Mouse (Mus musculus) MEL (cell line): ENCODE measurements around the gene Gmip. TPM values are rescaled to one million over a fixed set of nuclear protein-coding genes. Genes with fewer than 3 reads are reported as not detected.

Experiments
- DNase-seq: peaks from one replicate; pipeline ENCODE4 v3.0.0; 2011; ENCODE audit warnings: low read depth, low spot score
- H3K27ac ChIP-seq: 2 replicates; pipeline ENCODE4 v1.5.1; 2012; ENCODE audit warnings: low read depth, mild to moderate bottlenecking, control low read depth, low read length, moderate library complexity; ENCODE audit not compliant: control insufficient read depth
- H3K27me3 ChIP-seq, 2 experiments: fragments of 150-350 bp in 1 of 2; sonication (generic) in 1 of 2; 2 replicates each; pipeline ENCODE4 v1.6.1; 2012; ENCODE audit warnings: low read length in 2 of 2, mild to moderate bottlenecking in 2 of 2, improper control_type of control experiment in 1 of 2, moderate library complexity in 1 of 2; ENCODE audit not compliant: insufficient read depth in 2 of 2, control insufficient read depth in 1 of 2
- H3K36me3 ChIP-seq, 2 experiments: 2 replicates each; pipeline ENCODE4 v1.6.1; 2012 to 2014; ENCODE audit warnings: low read length in 2 of 2, improper control_type of control experiment in 1 of 2, inconsistent platforms in 1 of 2, mild to moderate bottlenecking in 1 of 2; ENCODE audit not compliant: insufficient read depth in 2 of 2, control insufficient read depth in 1 of 2
- H3K4me1 ChIP-seq, 2 experiments: fragments of 150-350 bp in 1 of 2; sonication (generic) in 1 of 2; 2 replicates each; pipeline ENCODE4 v1.6.1; 2012; ENCODE audit warnings: low read length in 2 of 2, improper control_type of control experiment in 1 of 2, mild to moderate bottlenecking in 1 of 2; ENCODE audit not compliant: insufficient read depth in 2 of 2, control insufficient read depth in 1 of 2
- H3K4me3 ChIP-seq, 2 experiments: fragments of 150-350 bp in 1 of 2; sonication (generic) in 1 of 2; 2 replicates each; pipeline ENCODE4 v1.5.1; 2012; ENCODE audit warnings: low read depth in 2 of 2, low read length in 2 of 2, mild to moderate bottlenecking in 2 of 2, moderate library complexity in 2 of 2, control low read depth in 1 of 2, improper control_type of control experiment in 1 of 2; ENCODE audit not compliant: control insufficient read depth in 1 of 2, insufficient read depth in 1 of 2
- H3K79me2 ChIP-seq: 2 replicates; pipeline ENCODE4 v1.6.1; 2012; ENCODE audit warnings: mild to moderate bottlenecking, low read length, moderate library complexity; ENCODE audit not compliant: control insufficient read depth, poor library complexity, insufficient read depth
- H3K9ac ChIP-seq: 2 replicates; pipeline ENCODE4 v1.6.1; 2012; ENCODE audit warnings: low read depth, mild to moderate bottlenecking, control low read depth, low read length, moderate library complexity; ENCODE audit not compliant: control insufficient read depth, poor library complexity, severe bottlenecking
- H3K9me3 ChIP-seq: fragments of 150-350 bp; sonication (generic); replicated peaks from 2 replicates; pipeline ENCODE4 v1.6.1; 2012; ENCODE audit warnings: mild to moderate bottlenecking, low read length, improper control_type of control experiment, moderate library complexity; ENCODE audit not compliant: insufficient read depth
- CHD2 ChIP-seq: IDR thresholded peaks from 2 replicates; pipeline ENCODE4 v1.6.1; 2011; ENCODE audit warnings: low read length, improper control_type of control experiment
- CTCF ChIP-seq, 3 experiments: IDR thresholded peaks in 2 of 3; conservative IDR thresholded peaks in 1 of 3; 2 replicates each; pipeline ENCODE4 v1.5.1; 2011 to 2012; ENCODE audit warnings: low read length in 3 of 3, low read depth in 2 of 3, mild to moderate bottlenecking in 2 of 3, improper control_type of control experiment in 1 of 3, inconsistent platforms in 1 of 3, mixed read lengths in 1 of 3, moderate library complexity in 1 of 3; ENCODE audit not compliant: control insufficient read depth in 1 of 3, insufficient read depth in 1 of 3, poor library complexity in 1 of 3, severe bottlenecking in 1 of 3
- E2F4 ChIP-seq: IDR thresholded peaks from 2 replicates; pipeline ENCODE4 v1.6.1; 2011; ENCODE audit warnings: low read depth, low read length, improper control_type of control experiment, borderline replicate concordance
- GABPA ChIP-seq: IDR thresholded peaks from 2 replicates; pipeline ENCODE4 v1.6.1; 2012; ENCODE audit warnings: low read depth, mild to moderate bottlenecking, inconsistent platforms, low read length, improper control_type of control experiment, moderate library complexity
- JUND ChIP-seq: IDR thresholded peaks from 2 replicates; pipeline ENCODE4 v1.6.1; 2011; ENCODE audit warnings: low read depth, mild to moderate bottlenecking, improper control_type of control experiment, low read length
- MAFK ChIP-seq: IDR thresholded peaks from 2 replicates; pipeline ENCODE4 v1.6.1; 2011; ENCODE audit warnings: low read depth, mild to moderate bottlenecking, low read length, improper control_type of control experiment, borderline replicate concordance
- MAX ChIP-seq: IDR thresholded peaks from 2 replicates; pipeline ENCODE4 v1.6.1; 2011; ENCODE audit warnings: low read length, improper control_type of control experiment
- MAZ ChIP-seq: IDR thresholded peaks from 2 replicates; pipeline ENCODE4 v1.6.1; 2012; ENCODE audit warnings: low read depth, mild to moderate bottlenecking, inconsistent platforms, low read length, improper control_type of control experiment
- MEF2A ChIP-seq: IDR thresholded peaks from 2 replicates; pipeline ENCODE4 v1.6.1; 2014; ENCODE audit warnings: low read depth, mild to moderate bottlenecking, inconsistent platforms, low read length, improper control_type of control experiment; ENCODE audit not compliant: poor library complexity, insufficient replicate concordance, severe bottlenecking; ENCODE audit errors: extremely low read depth
- MYB ChIP-seq: IDR thresholded peaks from 2 replicates; pipeline ENCODE4 v1.6.1; 2011; ENCODE audit warnings: mild to moderate bottlenecking, low read depth, low read length, improper control_type of control experiment
- MYC ChIP-seq: IDR thresholded peaks from 2 replicates; pipeline ENCODE4 v1.6.1; 2011; ENCODE audit warnings: low read depth, mild to moderate bottlenecking, low read length, improper control_type of control experiment, moderate library complexity
- NRF1 ChIP-seq: IDR thresholded peaks from 2 replicates; pipeline ENCODE4 v1.6.1; 2014; ENCODE audit warnings: low read depth, mild to moderate bottlenecking, inconsistent platforms, low read length, improper control_type of control experiment, moderate library complexity; ENCODE audit not compliant: poor library complexity, insufficient read depth, severe bottlenecking
- POLR2AphosphoS5 ChIP-seq: IDR thresholded peaks from 2 replicates; pipeline ENCODE4 v1.6.1; 2012; ENCODE audit warnings: low read depth, borderline replicate concordance, mild to moderate bottlenecking, inconsistent platforms, low read length, moderate library complexity, mixed read lengths
- RCOR1 ChIP-seq: IDR thresholded peaks from 2 replicates; pipeline ENCODE4 v1.6.1; 2012; ENCODE audit warnings: low read depth, mild to moderate bottlenecking, inconsistent platforms, low read length, improper control_type of control experiment
- SIN3A ChIP-seq: IDR thresholded peaks from 2 replicates; pipeline ENCODE4 v1.6.1; 2012; ENCODE audit warnings: low read length, improper control_type of control experiment, inconsistent platforms
- TAL1 ChIP-seq: IDR thresholded peaks from 2 replicates; pipeline ENCODE4 v1.6.1; 2012; ENCODE audit warnings: mild to moderate bottlenecking, inconsistent platforms, low read length, moderate library complexity, mixed read lengths
- TBP ChIP-seq: IDR thresholded peaks from 2 replicates; pipeline ENCODE4 v1.8.0; 2011; ENCODE audit warnings: low read depth, low read length, improper control_type of control experiment
- USF2 ChIP-seq, 2 experiments: IDR thresholded peaks; 2 replicates each; pipeline ENCODE4 v1.6.1; 2011 to 2012; ENCODE audit warnings: improper control_type of control experiment in 2 of 2, low read length in 2 of 2, borderline replicate concordance in 1 of 2, inconsistent platforms in 1 of 2, low read depth in 1 of 2, mild to moderate bottlenecking in 1 of 2; ENCODE audit not compliant: insufficient read depth in 1 of 2
- ZKSCAN1 ChIP-seq: IDR thresholded peaks from 2 replicates; pipeline ENCODE4 v1.6.1; 2012; ENCODE audit warnings: low read depth, mild to moderate bottlenecking, inconsistent platforms, low read length, improper control_type of control experiment, moderate library complexity
- ZMIZ1 ChIP-seq: IDR thresholded peaks from 2 replicates; pipeline ENCODE4 v1.6.1; 2012; ENCODE audit warnings: low read depth, mild to moderate bottlenecking, inconsistent platforms, low read length, improper control_type of control experiment, moderate library complexity
- ZNF384 ChIP-seq: IDR thresholded peaks from 2 replicates; pipeline ENCODE4 v1.6.1; 2012; ENCODE audit warnings: low read depth, mild to moderate bottlenecking, inconsistent platforms, low read length, improper control_type of control experiment
- polyA plus RNA-seq, 2 experiments: library from polyadenylated mRNA; stranded (reverse) in 1 of 2; unstranded in 1 of 2; fragments of >175 nt in 1 of 2; fragments of >200 nt in 1 of 2; gene quantifications; 2 replicates each; pipeline versions ENCODE4 v1.2.1 to v1.2.4; 2012; ENCODE audit warnings: low replicate concordance in 2 of 2, low read depth in 1 of 2; ENCODE audit not compliant: insufficient read length in 2 of 2, insufficient read depth in 1 of 2, missing spikeins in 1 of 2
- total RNA-seq: library from RNA; depleted of rRNA; stranded (reverse); fragments of 300-350 nt; gene quantifications from 2 replicates; pipeline ENCODE4 v1.2.3, GENCODE M21; 2012

Gmip gene
- total and polyA plus RNA-seq, 3 experiments: 21.8 to 52.4 TPM; not detected in 1

- no peak for TF ChIP-seq MEF2A
- TF ChIP-seq ZMIZ1: no peak
- no peak for TF ChIP-seq ZKSCAN1
- peak; percentile 85 for TF ChIP-seq NRF1
- TF ChIP-seq MAX: no peak
- no peak for TF ChIP-seq ZNF384
- no peak for TF ChIP-seq MAFK
- TF ChIP-seq MYC: 0 out of 2 replicates have a peak, but pooled peaks have one; percentile 19
- TF ChIP-seq GABPA: no peak
- no peak for TF ChIP-seq MAZ
- no peak for TF ChIP-seq POLR2AphosphoS5
- TF ChIP-seq RCOR1: peak; percentile 73
- TF ChIP-seq E2F4: no peak
- TF ChIP-seq JUND: no peak
- TF ChIP-seq, all 39 proteins: peak for 13
These were observed 23.9 kb downstream of the Gmip start, which contains the start of gene Pbx4 (continued) for GRCm38 (mm10) chr8:69832298-69832853.

- Histone ChIP-seq H3K27me3 (no peaks in the 10 kb centered on the region), H3K9ac (no peak overlapping the region), H3K36me3 (no peaks in the 10 kb centered on the region; a peak in 1 of 4 replicates), H3K27ac (no peak overlapping the region), H3K9me3 (no peaks in the 10 kb centered on the region), H3K4me3 (no peak overlapping the region), H3K79me2 (0 out of 2 replicates have a peak, but pooled peaks cover 1% of the 10 kb centered on the region), H3K4me1 (no peaks in the 10 kb centered on the region; a peak in 1 of 4 replicates)
- DNase-seq: no peak
- no peak for TF ChIP-seq MYB
- no peak for TF ChIP-seq GABPA
- no peak for TF ChIP-seq MAZ
- no peak for TF ChIP-seq CTCF (IDR thresholded peaks at IDR 0.05 in 2 of 3, conservative IDR thresholded peaks at IDR 0.05 in 1 of 3; ENCODE audit: control insufficient read depth in 1 of 3, insufficient read depth in 1 of 3, low read depth in 2 of 3, low read length in 3 of 3, poor library complexity in 1 of 3, severe bottlenecking in 1 of 3)
- no peak for TF ChIP-seq SIN3A
- TF ChIP-seq CHD2: no peak
- TF ChIP-seq TBP: no peak
- TF ChIP-seq TAL1: no peak
- no peak for TF ChIP-seq USF2 (IDR thresholded peaks at IDR 0.05; ENCODE audit: borderline replicate concordance in 1 of 2, insufficient read depth in 1 of 2, low read depth in 1 of 2, low read length in 2 of 2)
- TF ChIP-seq MYC: no peak
- no peak for TF ChIP-seq ZKSCAN1
These were observed 28.7 kb downstream of the Gmip start for GRCm38 (mm10) chr8:69837057-69837682.
